ENCODE assay signal across 8 mouse cellular contexts in the genomic region with DNA sequence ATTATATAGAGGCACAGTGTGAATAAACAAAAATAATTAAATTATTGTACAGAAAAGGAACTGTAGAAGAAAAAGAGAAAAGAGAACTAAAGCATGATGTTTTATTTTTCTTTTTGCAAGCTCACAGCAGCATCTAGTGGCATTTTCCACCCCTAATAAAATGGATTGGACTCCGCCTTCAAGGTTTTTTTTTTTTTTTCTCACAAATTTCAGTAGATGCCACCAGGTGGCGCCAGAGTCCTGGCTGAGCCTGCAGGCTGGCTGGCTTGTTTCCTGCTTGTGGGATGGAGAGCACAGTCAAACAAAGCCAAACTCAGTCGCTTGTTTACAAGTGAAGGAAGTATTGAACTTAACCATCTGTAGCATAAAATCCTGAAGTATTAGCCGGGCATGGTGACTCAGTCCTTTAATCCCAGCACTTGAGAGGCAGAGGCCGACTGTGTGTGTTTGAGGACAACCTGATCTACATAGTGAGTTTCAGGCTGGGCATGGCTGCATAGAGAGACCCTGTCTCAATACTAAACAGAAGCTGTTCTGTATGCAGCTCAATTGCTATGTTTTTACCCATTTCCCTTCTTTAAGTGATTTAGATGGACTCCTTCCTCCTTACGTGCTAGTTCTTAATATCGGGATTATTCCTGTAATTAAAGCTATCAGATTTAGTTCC.
A peak's percentile ranks its signal among the peaks of the same experiment; 100 is the strongest.
DNase-seq lines count a peak whose midpoint lies in the region; ATAC-seq lines count a peak whose summit lies in the region.

No protein-coding gene starts in this region.

- H3K4me2 ChIP-seq in hindbrain, embryonic 12.5 days (replicated peaks): no peak overlapping the region

- no peaks in the 10 kb centered on the region for H3K4me1 ChIP-seq in hindbrain, embryonic 12.5 days

- WGBS in hindbrain, embryonic 12.5 days: 33% methylated on average over 7 of the region's 7 CpGs

- no peaks in the 10 kb centered on the region for H3K9me3 ChIP-seq in hindbrain, embryonic 12.5 days (replicated peaks)

- H3K27me3 ChIP-seq in hindbrain, embryonic 12.5 days: no peaks in the 10 kb centered on the region

- H3K4me3 ChIP-seq in hindbrain, embryonic 12.5 days: no peak overlapping the region

- DNase-seq in WW6 (ENCODE audit: low read depth, low spot score): peak; percentile 39
- peak; percentile 91 to 94 for DNase-seq in cerebellum, postnatal 10 days
- DNase-seq in frontal cortex, postnatal 14 days (ENCODE audit: low spot score in 2 of 2): peak; percentile 44 to 75
- peak; percentile 78 for DNase-seq in layer of hippocampus, adult 9-11 months
- DNase-seq in right cerebral cortex, adult 18-20 months: peak; percentile 82
- DNase-seq in urinary bladder, postnatal 4 days (ENCODE audit: low spot score in 2 of 2): peak; percentile 77 to 79

- no peak overlapping the region for H3K9ac ChIP-seq in hindbrain, embryonic 12.5 days

- H3K36me3 ChIP-seq in hindbrain, embryonic 12.5 days: no peaks in the 10 kb centered on the region

- ATAC-seq in hindbrain, embryonic 12.5 days (ENCODE audit: low FRiP score): peak; percentile 89
- ATAC-seq in megakaryocyte, adult 5-6 weeks (ENCODE audit: poor library complexity, severe bottlenecking): peak; percentile 98

- no peak overlapping the region for H3K27ac ChIP-seq in hindbrain, embryonic 12.5 days

Comparison
In these comparisons a context has a peak if more than half of its experiments do, and no peak if none do; other contexts are left out.
1. DNase-seq: peak in every context shown above with its lines; median percentile 92 in cerebellum, postnatal 10 days; 82 in right cerebral cortex, adult 18-20 months; 78 in layer of hippocampus, adult 9-11 months; 78 in urinary bladder, postnatal 4 days; 60 in frontal cortex, postnatal 14 days; 39 in WW6.